Mouse (Mus musculus): ENCODE results near the gene Tsen54. TPM values are rescaled to one million over a fixed set of nuclear protein-coding genes. Genes with fewer than 3 reads are reported as not detected.

Tsen54 gene
- 18.7 and 23.3 TPM in 2 replicates for polyA plus RNA-seq (2015; fragmentation: Nextera tagmentation; extraction: Ambion mirVana)

DNA sequence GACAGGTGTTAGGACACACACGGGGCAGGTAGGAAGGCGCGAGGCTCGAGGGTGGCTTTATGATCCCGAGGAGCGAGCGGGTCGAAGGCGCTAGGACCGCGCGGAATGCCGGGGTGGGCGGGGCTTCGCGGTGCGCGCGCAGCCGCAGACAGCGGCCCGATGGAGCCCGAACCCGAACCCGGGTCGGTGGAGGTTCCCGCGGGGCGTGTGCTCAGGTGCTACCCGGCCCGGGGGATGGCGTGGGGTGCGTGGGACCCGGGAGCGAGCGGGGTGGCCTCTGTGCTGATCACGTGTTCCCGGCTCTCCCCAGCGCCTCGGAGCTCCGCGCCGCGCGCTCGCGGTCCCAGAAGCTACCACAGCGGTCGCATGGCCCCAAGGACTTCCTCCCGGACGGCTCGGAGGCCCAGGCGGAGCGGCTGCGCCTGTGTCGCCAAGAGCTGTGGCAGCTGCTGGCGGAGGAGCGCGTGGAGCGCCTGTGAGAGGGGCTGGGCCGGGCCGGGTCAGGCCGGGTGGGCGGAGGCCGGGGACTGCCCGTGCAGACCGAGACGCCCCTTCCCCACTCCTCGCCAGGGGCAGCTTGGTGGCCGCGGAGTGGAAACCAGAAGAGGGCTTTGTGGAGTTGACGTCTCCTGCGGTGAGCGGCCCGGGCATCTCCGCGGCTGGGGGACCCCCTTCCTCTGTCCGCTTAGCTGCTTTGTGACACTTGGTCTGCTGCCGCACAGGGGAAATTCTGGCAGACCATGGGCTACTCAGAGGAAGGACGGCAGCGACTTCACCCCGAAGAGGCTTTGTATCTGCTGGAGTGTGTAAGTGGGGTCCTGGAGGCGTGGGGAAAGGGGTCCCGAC is at the start of gene Tsen54:
TSS of gene Tsen54 (plus strand) at position 120 of the 846 bp plus-strand sequence.
- Histone ChIP-seq H3K27me3 (replicated peaks; ENCODE audit: control insufficient read depth, insufficient read depth, low read length) (no peaks in the 10 kb centered on the region), H3K4me3 (ENCODE audit: low read length) (peak within 1 kb of the TSS; percentile 91), H3K9me3 (ENCODE audit: control insufficient read depth, low read length) (no peaks in the 10 kb centered on the region), H3K4me2 (ENCODE audit: low read length) (peak within 1 kb of the TSS; percentile 98), H3K4me1 (ENCODE audit: control insufficient read depth, insufficient read depth, low read depth, low read length) (peaks cover 33% of the 10 kb centered on the region), H3K27ac (ENCODE audit: low read depth, low read length) (peak within 1 kb of the TSS; percentile 78), H3K36me3 (ENCODE audit: control insufficient read depth, insufficient read depth, low read length) (peaks cover under 1% of the 10 kb centered on the region), H3K9ac (ENCODE audit: low read depth, low read length) (peak within 1 kb of the TSS; percentile 92)
- peak; percentile 55 for ATAC-seq
- under 1% methylated on average over 64 of the region's 84 CpGs for WGBS

DNA sequence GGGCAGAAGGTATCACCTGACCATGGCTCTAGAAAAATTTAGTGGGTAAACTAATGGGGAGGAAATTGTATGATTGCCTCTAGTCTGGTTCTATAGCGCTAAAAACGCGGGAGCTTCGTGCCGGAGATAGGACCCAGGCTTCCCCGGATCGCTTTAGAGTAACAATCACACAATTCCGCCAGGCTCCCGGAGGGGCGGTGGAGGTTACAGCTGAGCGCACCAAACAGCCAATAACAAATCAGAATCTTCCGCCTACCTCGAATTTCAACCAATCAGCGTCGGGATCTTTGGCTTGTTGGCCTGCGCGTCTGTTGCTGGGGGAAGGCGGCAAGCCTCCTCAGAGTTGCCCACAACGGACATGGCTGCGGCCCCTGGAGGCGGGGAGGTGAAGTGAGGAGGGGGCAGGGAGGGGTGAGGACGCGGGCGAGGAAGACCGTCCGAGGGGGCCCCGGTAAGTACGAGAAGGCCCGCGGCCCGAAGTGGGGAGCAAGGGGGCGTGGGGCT is 49.4 kb upstream of the Tsen54 start, which contains the start of gene Tmem94:
TSS of gene Tmem94 (plus strand) at position 331 of the 504 bp plus-strand sequence.
- Histone ChIP-seq H3K4me1 (ENCODE audit: control insufficient read depth, insufficient read depth, low read depth, low read length) (peaks cover 22% of the 10 kb centered on the region), H3K27ac (ENCODE audit: low read depth, low read length) (peak within 1 kb of the TSS; percentile 94), H3K9me3 (ENCODE audit: control insufficient read depth, low read length) (no peaks in the 10 kb centered on the region), H3K27me3 (replicated peaks; ENCODE audit: control insufficient read depth, insufficient read depth, low read length) (no peaks in the 10 kb centered on the region), H3K9ac (ENCODE audit: low read depth, low read length) (peak within 1 kb of the TSS; percentile 92), H3K36me3 (ENCODE audit: control insufficient read depth, insufficient read depth, low read length) (no peaks in the 10 kb centered on the region), H3K4me3 (ENCODE audit: low read length) (peak within 1 kb of the TSS; percentile 82), H3K4me2 (ENCODE audit: low read length) (peak within 1 kb of the TSS; percentile 80)
- ATAC-seq = peak; percentile 98
- under 1% methylated on average over 27 of the region's 32 CpGs for WGBS

DNA sequence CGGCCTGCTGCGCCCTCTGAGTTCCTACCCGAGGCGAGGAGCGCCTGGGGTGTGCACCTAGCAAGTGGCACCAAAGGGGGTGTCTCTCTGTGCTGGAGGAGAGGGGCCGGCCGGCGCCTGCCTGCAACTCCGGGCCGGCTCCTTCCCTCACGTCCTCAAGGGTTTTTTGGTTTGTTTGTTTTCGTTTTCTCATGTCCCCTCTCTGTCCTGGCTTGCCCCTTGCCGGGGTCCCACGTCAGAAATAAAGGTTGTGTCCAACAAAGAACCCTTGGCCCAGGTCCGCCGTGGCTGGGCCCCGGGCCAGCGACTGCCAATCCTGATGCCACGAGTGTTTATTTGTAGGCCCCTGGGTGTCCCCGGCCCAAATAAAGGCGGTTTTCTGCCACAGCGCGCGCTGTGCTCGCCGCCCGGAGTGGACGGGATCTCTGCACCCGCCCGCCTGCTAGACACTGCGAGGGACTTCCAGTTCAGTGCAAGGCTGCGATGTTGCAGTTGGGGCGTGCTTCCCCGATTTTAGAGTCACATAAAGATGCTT is 48.9 kb upstream of the Tsen54 start:
- peaks cover 22% of the 10 kb centered on the region for H3K4me1 ChIP-seq (ENCODE audit: control insufficient read depth, insufficient read depth, low read depth, low read length)
- peak overlapping the region; percentile 92 for H3K9ac ChIP-seq (ENCODE audit: low read depth, low read length)
- peak overlapping the region; percentile 94 for H3K27ac ChIP-seq (ENCODE audit: low read depth, low read length)
- peak overlapping the region; percentile 82 for H3K4me3 ChIP-seq (ENCODE audit: low read length)
- H3K9me3 ChIP-seq (ENCODE audit: control insufficient read depth, low read length) = no peaks in the 10 kb centered on the region
- peak; percentile 87 for ATAC-seq
- no peaks in the 10 kb centered on the region for H3K27me3 ChIP-seq (replicated peaks; ENCODE audit: control insufficient read depth, insufficient read depth, low read length)
- H3K36me3 ChIP-seq (ENCODE audit: control insufficient read depth, insufficient read depth, low read length) = no peaks in the 10 kb centered on the region
- H3K4me2 ChIP-seq (ENCODE audit: low read length) = peak overlapping the region; percentile 80
- 0% methylated on average over 32 of the region's 34 CpGs for WGBS

- Histone ChIP-seq H3K27ac (ENCODE audit: low read depth, low read length) (peak overlapping the region; percentile 94), H3K4me3 (ENCODE audit: low read length) (peak overlapping the region; percentile 82), H3K9me3 (ENCODE audit: control insufficient read depth, low read length) (no peaks in the 10 kb centered on the region), H3K4me2 (ENCODE audit: low read length) (peak overlapping the region; percentile 80), H3K27me3 (replicated peaks; ENCODE audit: control insufficient read depth, insufficient read depth, low read length) (no peaks in the 10 kb centered on the region), H3K4me1 (ENCODE audit: control insufficient read depth, insufficient read depth, low read depth, low read length) (peaks cover 22% of the 10 kb centered on the region), H3K36me3 (ENCODE audit: control insufficient read depth, insufficient read depth, low read length) (no peaks in the 10 kb centered on the region), H3K9ac (ENCODE audit: low read depth, low read length) (peak overlapping the region; percentile 92)
- ATAC-seq = no peak
- WGBS = 33% methylated on average over 13 of the region's 13 CpGs
Observed at GRCm38 (mm10) chr11:115766356-115766943, 48.1 kb upstream of the Tsen54 start.

DNA sequence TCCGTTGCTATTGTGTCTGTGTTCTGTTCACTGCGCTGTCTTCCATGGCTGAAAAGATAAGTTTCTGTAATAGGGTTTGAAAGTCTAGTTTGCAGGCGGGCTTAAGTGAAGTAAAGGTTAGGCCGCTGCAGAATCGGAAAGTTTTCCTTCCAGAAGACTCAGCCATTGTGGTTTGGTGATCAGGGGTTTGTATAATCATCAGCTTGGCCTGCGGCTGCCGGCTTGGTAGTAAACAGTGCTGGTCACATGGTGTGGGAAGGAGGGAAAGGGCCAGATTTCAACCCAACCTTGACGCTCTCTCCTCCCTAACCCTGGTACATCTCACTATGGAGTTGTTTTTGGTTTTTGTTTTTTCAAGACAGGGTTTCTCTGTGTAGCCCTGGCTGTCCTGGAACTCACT is 47.5 kb upstream of the Tsen54 start:
- 83% methylated on average over 8 of the region's 8 CpGs for WGBS
- ATAC-seq = no peak
- no peaks in the 10 kb centered on the region for H3K36me3 ChIP-seq (ENCODE audit: control insufficient read depth, insufficient read depth, low read length)
- H3K4me2 ChIP-seq (ENCODE audit: low read length) = peak overlapping the region; percentile 80; the same call in 1 of the 2 replicates
- peak overlapping the region; percentile 92 for H3K9ac ChIP-seq (ENCODE audit: low read depth, low read length)
- no peak overlapping the region for H3K27ac ChIP-seq (ENCODE audit: low read depth, low read length)
- peaks cover 22% of the 10 kb centered on the region for H3K4me1 ChIP-seq (ENCODE audit: control insufficient read depth, insufficient read depth, low read depth, low read length)
- H3K27me3 ChIP-seq (replicated peaks; ENCODE audit: control insufficient read depth, insufficient read depth, low read length) = no peaks in the 10 kb centered on the region
- H3K9me3 ChIP-seq (ENCODE audit: control insufficient read depth, low read length) = no peaks in the 10 kb centered on the region
- H3K4me3 ChIP-seq (ENCODE audit: low read length) = no peak overlapping the region

GRCm38 (mm10) chr11:115768896-115769295 is 45.6 kb upstream of the Tsen54 start:
- 0 out of 2 replicates have a peak overlapping the region, but pooled peaks have one; percentile 18 for H3K9ac ChIP-seq (ENCODE audit: low read depth, low read length)
- peaks cover 22% of the 10 kb centered on the region for H3K4me1 ChIP-seq (ENCODE audit: control insufficient read depth, insufficient read depth, low read depth, low read length)
- 86% methylated on average over 3 of the region's 3 CpGs for WGBS
- H3K9me3 ChIP-seq (ENCODE audit: control insufficient read depth, low read length) = no peaks in the 10 kb centered on the region
- H3K27me3 ChIP-seq (replicated peaks; ENCODE audit: control insufficient read depth, insufficient read depth, low read length) = no peaks in the 10 kb centered on the region
- H3K4me3 ChIP-seq (ENCODE audit: low read length) = no peak overlapping the region
- H3K27ac ChIP-seq (ENCODE audit: low read depth, low read length) = no peak overlapping the region
- no peak overlapping the region for H3K4me2 ChIP-seq (ENCODE audit: low read length)
- no peak for ATAC-seq
- H3K36me3 ChIP-seq (ENCODE audit: control insufficient read depth, insufficient read depth, low read length) = no peaks in the 10 kb centered on the region

GRCm38 (mm10) chr11:115774653-115775052 is 39.9 kb upstream of the Tsen54 start:
- H3K27ac ChIP-seq (ENCODE audit: low read depth, low read length) = no peak overlapping the region
- no peaks in the 10 kb centered on the region for H3K9me3 ChIP-seq (ENCODE audit: control insufficient read depth, low read length)
- no peak overlapping the region for H3K9ac ChIP-seq (ENCODE audit: low read depth, low read length)
- 73% methylated on average over 4 of the region's 4 CpGs for WGBS
- H3K4me3 ChIP-seq (ENCODE audit: low read length) = no peak overlapping the region
- H3K4me1 ChIP-seq (ENCODE audit: control insufficient read depth, insufficient read depth, low read depth, low read length) = peaks cover 29% of the 10 kb centered on the region
- H3K27me3 ChIP-seq (replicated peaks; ENCODE audit: control insufficient read depth, insufficient read depth, low read length) = no peaks in the 10 kb centered on the region
- no peaks in the 10 kb centered on the region for H3K36me3 ChIP-seq (ENCODE audit: control insufficient read depth, insufficient read depth, low read length)
- no peak for ATAC-seq
- H3K4me2 ChIP-seq (ENCODE audit: low read length) = no peak overlapping the region

- peak overlapping the region; percentile 27 for H3K9ac ChIP-seq (ENCODE audit: low read depth, low read length)
- H3K36me3 ChIP-seq (ENCODE audit: control insufficient read depth, insufficient read depth, low read length) = no peaks in the 10 kb centered on the region
- peak overlapping the region; percentile 4; the same call in 1 of the 2 replicates for H3K4me3 ChIP-seq (ENCODE audit: low read length)
- WGBS = 38% methylated on average over 18 of the region's 18 CpGs
- peaks cover 38% of the 10 kb centered on the region for H3K4me1 ChIP-seq (ENCODE audit: control insufficient read depth, insufficient read depth, low read depth, low read length)
- no peaks in the 10 kb centered on the region for H3K9me3 ChIP-seq (ENCODE audit: control insufficient read depth, low read length)
- no peak for ATAC-seq
- peak overlapping the region; percentile 12; the same call in 1 of the 2 replicates for H3K4me2 ChIP-seq (ENCODE audit: low read length)
- peak overlapping the region; percentile 44 for H3K27ac ChIP-seq (ENCODE audit: low read depth, low read length)
- H3K27me3 ChIP-seq (replicated peaks; ENCODE audit: control insufficient read depth, insufficient read depth, low read length) = no peaks in the 10 kb centered on the region
Observed at GRCm38 (mm10) chr11:115775821-115776665, 38.5 kb upstream of the Tsen54 start.
